Mouse (Mus musculus) CH12.LX (cell line): Measurements from ENCODE around the gene Itpr1. TPM values are rescaled to one million over a fixed set of nuclear protein-coding genes. Genes with fewer than 3 reads are reported as not detected.
A peak's percentile ranks its signal among the peaks of the same experiment; 100 is the strongest.

Experiments used
- DNase-seq: peaks from one replicate; pipeline ENCODE4 v3.0.0-alpha.2; 2013; ENCODE audit errors: extremely low read depth
- H3K27ac ChIP-seq: 2 replicates; pipeline ENCODE4 v1.5.1; 2012; ENCODE audit warnings: low read depth, mild to moderate bottlenecking, control low read depth, moderate library complexity; ENCODE audit not compliant: insufficient read depth
- H3K27me3 ChIP-seq: replicated peaks from 2 replicates; pipeline ENCODE3; 2012; ENCODE audit warnings: inconsistent platforms
- H3K36me3 ChIP-seq, 2 experiments: replicated peaks in 1 of 2; 2 replicates each; pipeline versions ENCODE3 to v1.6.1; 2012; ENCODE audit warnings: inconsistent platforms in 1 of 2, low read length in 1 of 2, mild to moderate bottlenecking in 1 of 2, mixed read lengths in 1 of 2, moderate library complexity in 1 of 2; ENCODE audit not compliant: control insufficient read depth in 1 of 2, insufficient read depth in 1 of 2
- H3K4me1 ChIP-seq, 2 experiments: 2 replicates each; pipeline ENCODE4 v1.6.1; 2012; ENCODE audit warnings: inconsistent platforms in 1 of 2, moderate library complexity in 1 of 2; ENCODE audit not compliant: insufficient read depth in 2 of 2, control insufficient read depth in 1 of 2
- H3K4me2 ChIP-seq: 2 replicates; pipeline ENCODE4 v1.6.1; 2012; ENCODE audit warnings: low read depth, mild to moderate bottlenecking, control low read depth; ENCODE audit not compliant: poor library complexity, insufficient read depth, severe bottlenecking
- H3K4me3 ChIP-seq, 3 experiments: fragments of 150-350 bp in 1 of 3; sonication (generic) in 1 of 3; replicated peaks in 1 of 3; 2 replicates each; pipeline versions ENCODE3 to v1.5.1; 2011 to 2012; ENCODE audit warnings: low read depth in 2 of 3, low read length in 2 of 3, mild to moderate bottlenecking in 2 of 3, moderate library complexity in 2 of 3, control low read depth in 1 of 3, improper control_type of control experiment in 1 of 3, inconsistent platforms in 1 of 3, mixed read lengths in 1 of 3; ENCODE audit not compliant: poor library complexity in 1 of 3
- H3K79me2 ChIP-seq: replicated peaks from 2 replicates; pipeline ENCODE4 v1.6.1; 2012; ENCODE audit warnings: mild to moderate bottlenecking, moderate library complexity; ENCODE audit not compliant: control insufficient read depth, poor library complexity, insufficient read depth, severe bottlenecking; ENCODE audit errors: extremely low read depth
- H3K9ac ChIP-seq: 2 replicates; pipeline ENCODE4 v1.6.1; 2012; ENCODE audit warnings: low read depth, mild to moderate bottlenecking, control low read depth, moderate library complexity; ENCODE audit not compliant: insufficient read depth
- H3K9me3 ChIP-seq: replicated peaks from 2 replicates; pipeline ENCODE3; 2012; ENCODE audit warnings: low read length, inconsistent platforms, mixed read lengths
- CTCF ChIP-seq, 2 experiments: IDR thresholded peaks in 1 of 2; conservative IDR thresholded peaks in 1 of 2; 2 replicates each; pipeline ENCODE4 v1.5.1; 2011 to 2012; ENCODE audit warnings: low read depth in 2 of 2, low read length in 2 of 2, improper control_type of control experiment in 1 of 2, inconsistent platforms in 1 of 2, mild to moderate bottlenecking in 1 of 2, moderate library complexity in 1 of 2
- E2F4 ChIP-seq: IDR thresholded peaks from 2 replicates; pipeline ENCODE4 v1.6.1; 2011; ENCODE audit warnings: low read depth, low read length, improper control_type of control experiment; ENCODE audit not compliant: insufficient replicate concordance
- JUND ChIP-seq: conservative IDR thresholded peaks from 2 replicates; pipeline ENCODE4 v1.6.1; 2011; ENCODE audit warnings: low read depth, low read length, improper control_type of control experiment
- MAX ChIP-seq: IDR thresholded peaks from 2 replicates; pipeline ENCODE4 v1.6.1; 2011; ENCODE audit warnings: low read length, improper control_type of control experiment
- POLR2A ChIP-seq: IDR thresholded peaks from 2 replicates; pipeline ENCODE4 v1.6.1; 2011; ENCODE audit warnings: low read depth, mild to moderate bottlenecking, improper control_type of control experiment, low read length
- RAD21 ChIP-seq: IDR thresholded peaks from 2 replicates; pipeline ENCODE4 v1.6.1; 2011; ENCODE audit warnings: low read depth, mild to moderate bottlenecking, low read length, improper control_type of control experiment, moderate library complexity
- SMC3 ChIP-seq: IDR thresholded peaks from 2 replicates; pipeline ENCODE4 v1.6.1; 2011; ENCODE audit warnings: low read depth, low read length, improper control_type of control experiment
- TCF12 ChIP-seq: IDR thresholded peaks from 2 replicates; pipeline ENCODE4 v1.6.1; 2014; ENCODE audit warnings: low read depth, mild to moderate bottlenecking, inconsistent platforms, low read length, improper control_type of control experiment
- USF1 ChIP-seq: IDR thresholded peaks from 2 replicates; pipeline ENCODE4 v1.6.1; 2014; ENCODE audit warnings: low read depth, mild to moderate bottlenecking, inconsistent platforms, low read length, improper control_type of control experiment
- dilution Hi-C: fragments of 300-500 bp; cut with MboI; formaldehyde crosslinking; loops from 2 replicates; pipeline ENCODE4 v1.14.3; 2020; ENCODE audit warnings: low sequenced_read_pairs; ENCODE audit not compliant: extremely low pct_unique_long_range_greater_than_20kb, extremely low pct_ligation_motif_present
- in situ Hi-C: fragments of 300-500 bp; cut with MboI; formaldehyde crosslinking; loops from 3 replicates; pipeline ENCODE4 v1.14.3; 2019; ENCODE audit warnings: low sequenced_read_pairs, low pct_ligation_motif_present, low pct_unique_long_range_greater_than_20kb, mixed read lengths
- polyA plus RNA-seq: library from polyadenylated mRNA; unstranded; fragments of >175 nt; gene quantifications from 2 replicates; pipeline ENCODE4 v1.2.1, GENCODE M21; 2012; ENCODE audit warnings: low read depth; ENCODE audit not compliant: insufficient read length
- total RNA-seq, 2 experiments: library from RNA; depleted of rRNA; stranded (reverse); fragments of 300-350 nt in 1 of 2; fragments of >200 nt in 1 of 2; gene quantifications; 2 replicates each; pipeline ENCODE4 v1.2.3; 2012 to 2014

Itpr1 gene
- total and polyA plus RNA-seq, 3 experiments, result 42.8 to 73.1 (median 53.4) TPM

DNA sequence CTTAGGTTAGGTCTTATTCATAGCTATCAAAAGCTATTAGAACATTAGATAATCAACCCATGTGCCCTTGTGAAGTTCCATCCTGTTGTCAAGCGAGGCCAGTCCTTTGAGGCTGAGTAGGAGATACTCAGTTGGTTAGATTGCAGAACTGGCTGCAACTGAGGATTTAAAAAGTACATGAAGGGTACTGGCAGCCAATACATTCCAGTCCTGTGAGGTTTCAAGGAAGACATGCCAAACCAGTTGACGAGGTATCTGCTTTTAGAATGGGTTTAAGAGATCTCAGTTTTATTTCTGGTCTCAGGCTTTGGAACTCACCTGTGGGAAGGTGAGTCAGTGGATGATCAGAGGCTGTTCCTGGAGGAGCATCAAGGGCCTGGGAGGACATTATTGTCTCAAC, 137.9 kb downstream of the Itpr1 start:
- Histone ChIP-seq H3K4me2 (no peak overlapping the region), H3K36me3 (peaks cover 46 to 76% of the 10 kb centered on the region in 2 experiments), H3K27me3 (no peaks in the 10 kb centered on the region), H3K79me2 (no peaks in the 10 kb centered on the region; the same call in 1 of the 2 replicates), H3K4me1 (peaks cover 3 to 14% of the 10 kb centered on the region in 2 experiments; a peak in 1 of 4 replicates), H3K9ac (no peak overlapping the region), H3K4me3 (no peak overlapping the region), H3K9me3 (no peaks in the 10 kb centered on the region), H3K27ac (no peak overlapping the region)
- dilution Hi-C loops (no loop called here), in situ Hi-C loops (no loop called here)
- no peak for TF ChIP-seq JUND
- TF ChIP-seq POLR2A, result no peak
- TF ChIP-seq TCF12, result no peak
- DNase-seq, result no peak

DNA sequence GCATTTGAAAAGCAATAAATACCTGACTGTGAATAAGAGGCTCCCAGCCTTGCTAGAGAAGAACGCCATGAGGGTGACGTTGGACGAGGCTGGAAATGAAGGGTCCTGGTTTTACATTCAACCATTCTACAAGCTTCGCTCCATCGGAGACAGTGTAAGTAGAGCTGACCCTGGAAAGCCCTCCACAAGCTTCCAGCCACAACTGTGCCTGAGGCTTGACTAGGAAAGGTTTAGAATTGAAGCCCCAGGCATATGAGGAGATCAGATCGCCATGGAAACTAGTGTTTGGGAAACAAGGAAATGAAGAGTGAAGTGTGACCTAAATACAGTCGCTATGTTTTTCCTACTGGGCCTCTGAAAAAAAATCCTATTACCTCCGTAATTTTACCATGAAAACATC, 139.1 kb downstream of the Itpr1 start:
- H3K27ac ChIP-seq, result no peak overlapping the region
- H3K4me3 ChIP-seq, result no peak overlapping the region
- peaks cover 0 to 5% of the 10 kb centered on the region in 2 experiments; a peak in 1 of 4 replicates for H3K4me1 ChIP-seq
- H3K27me3 ChIP-seq, result no peaks in the 10 kb centered on the region
- H3K36me3 ChIP-seq, result peaks cover 56 to 80% of the 10 kb centered on the region in 2 experiments
- H3K4me2 ChIP-seq, result no peak overlapping the region
- no peaks in the 10 kb centered on the region; the same call in 1 of the 2 replicates for H3K79me2 ChIP-seq
- no peak overlapping the region for H3K9ac ChIP-seq
- H3K9me3 ChIP-seq, result no peaks in the 10 kb centered on the region
- DNase-seq, result no peak
- in situ Hi-C loops (no loop called here), dilution Hi-C loops (no loop called here)
- TF ChIP-seq MAX (no peak), USF1 (no peak)

DNA sequence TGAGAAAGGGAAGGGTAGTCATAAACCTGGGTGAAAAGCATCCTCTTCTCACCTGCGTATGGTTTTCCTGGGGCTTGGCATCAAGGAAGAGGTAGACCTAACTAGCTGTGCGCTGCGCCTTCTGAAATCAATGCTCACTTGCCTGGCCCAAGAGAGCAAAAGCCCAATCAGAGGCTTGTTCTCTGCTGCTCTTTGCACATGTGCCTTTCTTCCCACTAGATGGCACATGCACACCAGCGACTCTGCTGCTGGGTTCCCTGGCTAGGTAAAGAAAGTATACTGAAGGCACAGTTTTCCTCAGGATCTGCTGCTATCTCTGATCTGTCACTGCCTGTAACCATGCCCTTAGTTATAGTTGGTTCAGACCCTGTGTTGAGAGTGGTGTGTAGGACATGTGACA, 154.5 kb downstream of the Itpr1 start:
- H3K4me1 ChIP-seq, result no peaks in the 10 kb centered on the region
- H3K27me3 ChIP-seq, result no peaks in the 10 kb centered on the region
- peaks cover 69 to 100% of the 10 kb centered on the region in 2 experiments for H3K36me3 ChIP-seq
- in situ Hi-C loops (no loop called here), dilution Hi-C loops (no loop called here)
- no peaks in the 10 kb centered on the region for H3K9me3 ChIP-seq
- no peak overlapping the region for H3K9ac ChIP-seq
- H3K79me2 ChIP-seq, result no peaks in the 10 kb centered on the region; the same call in 1 of the 2 replicates
- no peak overlapping the region for H3K4me2 ChIP-seq
- peak; percentile 42 for TF ChIP-seq RAD21
- TF ChIP-seq CTCF (conservative IDR thresholded peaks at IDR 0.05 in 1 of 2, IDR thresholded peaks at IDR 0.05 in 1 of 2; ENCODE audit: low read depth in 2 of 2, low read length in 2 of 2), result peak in 1 of 2 experiments; percentile 49; a peak in 2 of 4 replicates
- peak; percentile 44 for TF ChIP-seq SMC3
- TF ChIP-seq E2F4, result no peak
- TF ChIP-seq, all 38 proteins: peak for 3
- no peak overlapping the region for H3K4me3 ChIP-seq
- peak; percentile 8 for DNase-seq
- H3K27ac ChIP-seq, result no peak overlapping the region
